Mouse (Mus musculus): Measurements from ENCODE around the gene Ubxn6. TPM values are rescaled to one million over a fixed set of nuclear protein-coding genes. Genes with fewer than 3 reads are reported as not detected.

Ubxn6 gene
- total RNA-seq, 2 experiments from 2014 or later = 50.9 to 57.4 TPM

- intact Hi-C loops (cut with DNase I) = no loop called here
- DNase-seq = no peak
Measured at GRCm38 (mm10) chr17:56062081-56062480, 12.7 kb downstream of the Ubxn6 start.

- no peak for DNase-seq
- intact Hi-C loops (cut with DNase I) = no loop called here
Measured at GRCm38 (mm10) chr17:56057381-56058120, 17.3 kb downstream of the Ubxn6 start.

GRCm38 (mm10) chr17:56055945-56056678, 18.7 kb downstream of the Ubxn6 start:
- no peak for DNase-seq
- intact Hi-C loops (cut with DNase I) = no loop called here

- intact Hi-C loops (cut with DNase I) = no loop called here
- no peak for DNase-seq
Measured at GRCm38 (mm10) chr17:56054938-56055337, 19.9 kb downstream of the Ubxn6 start.

- intact Hi-C loops (cut with DNase I) = no loop called here
- DNase-seq = no peak
Measured at GRCm38 (mm10) chr17:56051369-56051768, 23.5 kb downstream of the Ubxn6 start.

GRCm38 (mm10) chr17:56040857-56041163, 34.0 kb downstream of the Ubxn6 start:
- intact Hi-C loops (cut with DNase I) = loop anchor here (2.0 kb wide), 1 partner anchor 34 kb away; the partner anchor contains the start of gene Ubxn6
- no peak for DNase-seq

GRCm38 (mm10) chr17:56040030-56040856, 34.6 kb downstream of the Ubxn6 start, which contains the start of gene Chaf1a:
Gene Chaf1a (plus strand): TSS chr17:56040439.
- DNase-seq = peak; percentile 98 to 99
- intact Hi-C loops (cut with DNase I) = loop anchor here (2.0 kb wide), 1 partner anchor 35 kb away; the partner anchor contains the start of gene Ubxn6

GRCm38 (mm10) chr17:56039345-56039744, 35.5 kb downstream of the Ubxn6 start:
- no peak for DNase-seq
- intact Hi-C loops (cut with DNase I) = no loop called here

- DNase-seq = no peak
- intact Hi-C loops (cut with DNase I) = no loop called here
Measured at GRCm38 (mm10) chr17:56038583-56039261, 36.1 kb downstream of the Ubxn6 start.

- DNase-seq = no peak
- intact Hi-C loops (cut with DNase I) = no loop called here
Measured at GRCm38 (mm10) chr17:56036901-56037287, 37.9 kb downstream of the Ubxn6 start.

GRCm38 (mm10) chr17:56036176-56036900, 38.5 kb downstream of the Ubxn6 start, which contains the start of gene Sh3gl1:
Gene Sh3gl1 (minus strand): TSS chr17:56036635.
- intact Hi-C loops (cut with DNase I) = no loop called here
- DNase-seq = peak; percentile 99 to 100

- no peak for DNase-seq
Measured at GRCm38 (mm10) chr17:56035216-56035615, 39.6 kb downstream of the Ubxn6 start.

GRCm38 (mm10) chr17:56034726-56035100, 40.1 kb downstream of the Ubxn6 start:
- DNase-seq = no peak
- intact Hi-C loops (cut with DNase I) = no loop called here

More at GRCm38 (mm10) chr17:56035216-56035615, 39.6 kb downstream of the Ubxn6 start:
- intact Hi-C loops (cut with DNase I) = no loop called here

GRCm38 (mm10) chr17:56034040-56034725, 40.6 kb downstream of the Ubxn6 start:
- DNase-seq = peak in 1 of 2 experiments; percentile 59
- intact Hi-C loops (cut with DNase I) = no loop called here

GRCm38 (mm10) chr17:56032831-56033230, 42.0 kb downstream of the Ubxn6 start:
- no peak for DNase-seq

GRCm38 (mm10) chr17:56032127-56032733, 42.6 kb downstream of the Ubxn6 start:
- intact Hi-C loops (cut with DNase I) = no loop called here
- no peak for DNase-seq

More at GRCm38 (mm10) chr17:56032831-56033230, 42.0 kb downstream of the Ubxn6 start:
- intact Hi-C loops (cut with DNase I) = no loop called here

GRCm38 (mm10) chr17:56031431-56031830, 43.4 kb downstream of the Ubxn6 start:
- DNase-seq = no peak

GRCm38 (mm10) chr17:56030919-56031318, 43.9 kb downstream of the Ubxn6 start:
- intact Hi-C loops (cut with DNase I) = no loop called here
- peak in 1 of 2 experiments; percentile 54 for DNase-seq

More at GRCm38 (mm10) chr17:56031431-56031830, 43.4 kb downstream of the Ubxn6 start:
- intact Hi-C loops (cut with DNase I) = no loop called here

Measured in heart, postnatal 10 days (tissue).